Mouse (Mus musculus): ENCODE data around the gene Rcor3.

- TF ChIP-seq FLI1 (IDR thresholded peaks at IDR 0.05; ENCODE audit: low read length) (no peak), GATA1 (IDR thresholded peaks at IDR 0.05; ENCODE audit: borderline replicate concordance, low read length) (no peak)
These were observed 28.7 kb downstream of the Rcor3 start for GRCm38 (mm10) chr1:192109169-192109568.
